26 mouse cellular contexts compared by ENCODE assay signal in the genomic region with DNA sequence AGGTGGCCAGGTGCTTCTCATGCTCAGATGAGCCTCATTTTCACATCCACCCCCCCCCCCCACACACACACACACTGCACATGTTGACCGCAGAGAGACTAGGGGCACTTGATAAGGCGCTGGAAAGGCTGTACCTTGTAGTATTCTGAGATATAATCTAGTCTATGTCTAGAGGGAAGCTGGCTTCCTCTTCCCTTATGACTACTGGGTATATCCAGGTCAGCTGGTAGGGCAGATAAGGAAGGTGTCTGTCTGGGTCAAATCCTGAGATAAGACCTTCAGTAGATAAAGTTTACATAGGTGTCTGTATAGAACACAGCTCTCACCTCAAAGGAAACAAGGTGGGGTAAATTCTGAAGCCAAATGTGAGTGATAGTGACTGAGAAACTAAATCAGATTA. TPM values are rescaled to one million over a fixed set of nuclear protein-coding genes. Genes with fewer than 3 reads are reported as not detected.
DNase-seq lines count a peak whose midpoint lies in the region; ATAC-seq and TF ChIP-seq lines count a peak whose summit lies in the region.
"Had no signal": no experiment of that assay in that cellular context is flagged by ENCODE, and none has a peak within 500 bp of the region (broad histone marks: within the 10 kb centered on the region; RNA-seq: fewer than 3 reads in every experiment).

No protein-coding gene starts in this region.

- no peaks in the 10 kb centered on the region for H3K27me3 ChIP-seq in liver, postnatal 0 days (ENCODE audit: insufficient read depth, low read length)
- H3K27me3 ChIP-seq: embryonic facial prominence, embryonic 13.5 days; limb, embryonic 13.5 days; liver, embryonic 15.5 days; lung, embryonic 15.5 days; Patski had no signal

- no peak overlapping the region for H3K27ac ChIP-seq in liver, postnatal 0 days (ENCODE audit: low read depth)
- H3K27ac ChIP-seq: embryonic facial prominence, embryonic 13.5 days; hindbrain, embryonic 10.5 days; limb, embryonic 13.5 days; liver, embryonic 15.5 days had no signal

- H3K4me3 ChIP-seq in liver, postnatal 0 days (ENCODE audit: low read depth, low read length), result no peak overlapping the region
- H3K4me3 ChIP-seq: embryonic facial prominence, embryonic 13.5 days; hindbrain, embryonic 10.5 days; limb, embryonic 13.5 days; liver, embryonic 15.5 days; lung, embryonic 15.5 days had no signal

- 35% methylated on average over 2 of the region's 2 CpGs for WGBS in liver, postnatal 0 days (ENCODE audit: insufficient replicate concordance)

- no peaks in the 10 kb centered on the region for H3K9me3 ChIP-seq in liver, postnatal 0 days (ENCODE audit: low read length)
- H3K9me3 ChIP-seq: embryonic facial prominence, embryonic 13.5 days; hindbrain, embryonic 10.5 days; limb, embryonic 13.5 days; liver, embryonic 15.5 days; lung, embryonic 15.5 days had no signal

- H3K36me3 ChIP-seq in liver, postnatal 0 days (replicated peaks; ENCODE audit: insufficient read depth, low read length), result no peaks in the 10 kb centered on the region
- H3K36me3 ChIP-seq: embryonic facial prominence, embryonic 13.5 days; hindbrain, embryonic 10.5 days; limb, embryonic 13.5 days; liver, embryonic 15.5 days; lung, embryonic 15.5 days had no signal

- peaks cover 9% of the 10 kb centered on the region for H3K4me1 ChIP-seq in liver, postnatal 0 days (ENCODE audit: insufficient read depth)

- no peak overlapping the region for H3K9ac ChIP-seq in liver, postnatal 0 days (replicated peaks)
- H3K9ac ChIP-seq: embryonic facial prominence, embryonic 13.5 days; limb, embryonic 13.5 days; liver, embryonic 15.5 days; lung, embryonic 15.5 days had no signal

- no peak for ATAC-seq in liver, postnatal 0 days
- ATAC-seq in common myeloid progenitor, adult 5-6 weeks (replicated peaks; ENCODE audit: low read depth, poor library complexity, severe bottlenecking), result 0 out of 2 replicates have a peak, but pooled peaks have one; percentile 19
- peak; percentile 18 for ATAC-seq in megakaryocyte progenitor cell, adult 5-6 weeks (replicated peaks; ENCODE audit: poor library complexity)
- ATAC-seq in CD4-positive, CD25-positive, alpha-beta regulatory T cell, adult 4 months, result no peak
- ATAC-seq: forebrain, embryonic 16.5 days; hindbrain, embryonic 16.5 days; Patski had no signal

- no peak for TF ChIP-seq EP300 in liver, postnatal 0 days (IDR thresholded peaks at IDR 0.05; ENCODE audit: low read depth)

- TF ChIP-seq CTCF in liver, postnatal 0 days (IDR thresholded peaks at IDR 0.05; ENCODE audit: low read depth), result no peak

- no peak overlapping the region for H3K4me2 ChIP-seq in liver, postnatal 0 days (ENCODE audit: low read depth, low read length)
- H3K4me2 ChIP-seq: embryonic facial prominence, embryonic 13.5 days; limb, embryonic 13.5 days; lung, embryonic 15.5 days had no signal

- DNase-seq in liver, result peak; percentile 9
- no peak for DNase-seq in liver, postnatal 0 days
- DNase-seq in heart, adult 18-20 months, result no peak
- no peak for DNase-seq in gastrocnemius, postnatal 10 days
- DNase-seq: adrenal gland, postnatal 14 days; cerebellum, adult 11 months; cerebellum, adult 9-10 months; heart, postnatal 14 days; kidney, postnatal 14 days; layer of hippocampus, adult 9-11 months; midbrain, embryonic 14.5 days; retina, postnatal 1 day; right cerebral cortex, postnatal 14 days; thymus, postnatal 4 days had no signal

RNA-seq across cellular contexts. Expression of a gene that starts 24.3 kb away (rescaled TPM):
- 0.56 and 0.70 TPM in 2 replicates for polyA plus RNA-seq in liver, postnatal 0 days (2015; fragmentation: Nextera tagmentation; extraction: Ambion mirVana)
- total RNA-seq in common myeloid progenitor, adult 5-6 weeks (2017), result 0.15 and 0.32 TPM in 2 replicates
- total RNA-seq in megakaryocyte progenitor cell, adult 5-6 weeks (2015), result 0.05 and 0.44 TPM in 2 replicates
- 0.10 and 0.17 TPM in 2 replicates for total RNA-seq in megakaryocyte progenitor cell, adult 5-6 weeks (2017)
- not detected for polyA plus RNA-seq in CD4-positive, CD25-positive, alpha-beta regulatory T cell, adult 4 months (2017; shearing (Covaris generic))
- total RNA-seq in heart, adult 18-20 months (2021), result 1 to 10 TPM; 4.4 to 4.7 TPM
- total RNA-seq in gastrocnemius, postnatal 10 days (2021), result 1 to 10 TPM; 5.9 to 9.1 TPM
- total RNA-seq: monocyte, adult 5-6 weeks had no signal

Comparison
In these comparisons a context has a peak if more than half of its experiments do, and no peak if none do; other contexts are left out.
1. ATAC-seq: peak in common myeloid progenitor, adult 5-6 weeks (single experiment) and megakaryocyte progenitor cell, adult 5-6 weeks (single experiment); none in liver, postnatal 0 days (single experiment) and CD4-positive, CD25-positive, alpha-beta regulatory T cell, adult 4 months (single experiment).